Mouse (Mus musculus): ENCODE results near the gene Clk2.

DNA sequence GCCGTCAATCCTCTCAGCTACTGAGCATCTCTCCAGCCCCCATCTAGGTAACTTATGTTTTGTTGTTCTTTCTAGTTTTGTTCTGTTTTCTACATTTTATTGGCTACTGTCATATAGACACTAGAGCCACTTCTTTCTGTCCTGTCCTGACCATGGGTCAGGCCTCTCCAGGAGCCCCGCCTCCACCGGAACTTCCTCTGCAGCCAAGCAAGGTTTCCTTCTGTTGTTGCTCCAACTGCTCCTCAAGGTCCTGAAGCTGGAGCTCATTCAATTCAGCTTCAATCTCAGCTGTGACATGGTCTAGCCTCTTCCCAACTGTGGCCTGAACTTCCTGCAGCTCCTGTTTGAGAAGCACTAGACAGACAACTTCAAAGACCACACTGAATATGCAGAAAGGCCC is 34.7 kb upstream of the Clk2 start:
- TF ChIP-seq POLR2A (IDR thresholded peaks at IDR 0.05; ENCODE audit: insufficient read depth, low read length) (no peak), CTCF (IDR thresholded peaks at IDR 0.05; ENCODE audit: low read depth, low read length) (no peak)

All from ES-Bruce4 (cell line).